Mouse (Mus musculus) CD4-positive, CD25-positive, alpha-beta regulatory T cell, adult 2 months (primary cell): Measurements from ENCODE around the gene Isg20l2.

Experiments used
- DNase-seq: peaks from one replicate; pipeline ENCODE4 v3.0.0-alpha.2; 2012; ENCODE audit warnings: low read depth, low spot score

Isg20l2 gene

GRCm38 (mm10) chr3:87910573-87911141, 19.5 kb upstream of the Isg20l2 start:
- DNase-seq: peak; percentile 48

GRCm38 (mm10) chr3:87913491-87913890, 16.6 kb upstream of the Isg20l2 start:
- DNase-seq: no peak

- no peak for DNase-seq
Observed at GRCm38 (mm10) chr3:87913891-87914290, 16.2 kb upstream of the Isg20l2 start.

GRCm38 (mm10) chr3:87916990-87917389, 13.1 kb upstream of the Isg20l2 start:
- DNase-seq: no peak

- no peak for DNase-seq
Observed at GRCm38 (mm10) chr3:87918551-87918950, 11.6 kb upstream of the Isg20l2 start.

GRCm38 (mm10) chr3:87919336-87920108, 10.6 kb upstream of the Isg20l2 start, which contains the start of gene Mrpl24:
Gene Mrpl24, plus strand, starts transcription at chr3:87919506.
- peak; percentile 84 for DNase-seq

- DNase-seq: no peak
Observed at GRCm38 (mm10) chr3:87920270-87920943, 9.7 kb upstream of the Isg20l2 start.

GRCm38 (mm10) chr3:87924996-87925395, 5.1 kb upstream of the Isg20l2 start:
- no peak for DNase-seq

GRCm38 (mm10) chr3:87927452-87927851, 2.7 kb upstream of the Isg20l2 start:
- no peak for DNase-seq

GRCm38 (mm10) chr3:87929341-87930077, 605 bp upstream of the Isg20l2 start:
- no peak for DNase-seq

GRCm38 (mm10) chr3:87934026-87934425, 3.9 kb downstream of the Isg20l2 start:
- no peak for DNase-seq

- no peak for DNase-seq
Observed at GRCm38 (mm10) chr3:87934501-87934900, 4.4 kb downstream of the Isg20l2 start.

- no peak for DNase-seq
Observed at GRCm38 (mm10) chr3:87935201-87935600, 5.1 kb downstream of the Isg20l2 start.

GRCm38 (mm10) chr3:87935776-87936175, 5.7 kb downstream of the Isg20l2 start:
- peak; percentile 80 for DNase-seq

GRCm38 (mm10) chr3:87940611-87941010, 10.5 kb downstream of the Isg20l2 start:
- DNase-seq: no peak

GRCm38 (mm10) chr3:87942471-87942870, 12.4 kb downstream of the Isg20l2 start:
- DNase-seq: no peak

GRCm38 (mm10) chr3:87943586-87943985, 13.5 kb downstream of the Isg20l2 start:
- DNase-seq: no peak

GRCm38 (mm10) chr3:87944838-87945600, 14.9 kb downstream of the Isg20l2 start:
- no peak for DNase-seq

GRCm38 (mm10) chr3:87945781-87946540, 15.8 kb downstream of the Isg20l2 start:
- DNase-seq: no peak

GRCm38 (mm10) chr3:87946541-87946860, 16.4 kb downstream of the Isg20l2 start:
- no peak for DNase-seq
